Mouse (Mus musculus) cortical plate, adult 2 months (tissue): ENCODE data around the gene Baz1a.

Experiments
- CTCF ChIP-seq: fragments of 200-500 bp; IDR thresholded peaks from 2 replicates; pipeline ENCODE4 v1.5.1; 2011; ENCODE audit warnings: mild to moderate bottlenecking, control low read depth, low read length; ENCODE audit not compliant: insufficient read depth; ENCODE audit errors: extremely low read depth
- POLR2A ChIP-seq: fragments of 200-500 bp; IDR thresholded peaks from 2 replicates; pipeline ENCODE4 v1.6.1; 2011; ENCODE audit warnings: mild to moderate bottlenecking, low read length, control low read depth; ENCODE audit not compliant: insufficient read depth; ENCODE audit errors: extremely low read depth

DNA sequence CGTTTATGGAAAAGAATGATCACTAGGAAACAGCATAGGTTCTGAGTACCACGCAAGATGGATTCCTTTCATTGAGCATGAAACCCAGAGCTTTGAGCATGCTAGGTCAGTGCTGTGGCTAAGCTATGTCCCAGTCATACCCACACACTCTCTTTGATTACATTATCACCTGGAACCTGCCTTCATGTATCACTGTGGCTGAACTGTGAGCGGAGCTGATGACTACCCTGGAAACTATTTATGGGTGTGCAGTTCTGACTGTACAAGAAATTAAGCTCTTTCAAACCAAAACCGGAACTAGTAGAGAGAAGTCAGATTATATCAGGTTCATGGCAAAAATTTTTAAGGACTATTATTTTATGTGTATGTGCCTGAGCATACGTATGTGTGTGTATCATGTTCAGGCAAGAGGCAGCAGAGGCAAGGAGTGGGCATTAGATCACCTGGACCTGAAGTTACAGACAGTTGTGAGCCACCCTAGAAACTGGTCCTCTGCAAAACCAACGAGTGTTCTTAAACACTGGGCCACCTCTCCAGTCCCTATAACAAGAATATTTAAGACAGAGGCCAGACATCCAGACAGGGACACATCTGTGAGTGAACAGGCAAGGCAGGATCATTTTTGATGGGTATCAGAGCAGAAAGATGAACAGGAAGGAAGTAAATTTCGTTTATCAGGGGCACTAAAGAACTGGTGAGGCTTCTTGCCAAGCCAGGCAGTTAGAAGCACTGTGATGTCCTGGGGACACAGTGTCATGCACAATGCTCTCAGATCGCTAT is 2.4 kb upstream of the Baz1a start:
- TF ChIP-seq CTCF: no peak
- TF ChIP-seq POLR2A: no peak
